Mouse (Mus musculus) C2C12 (cell line): ENCODE measurements around the gene Aaas. TPM values are rescaled to one million over a fixed set of nuclear protein-coding genes. Genes with fewer than 3 reads are reported as not detected.
A peak's percentile ranks its signal among the peaks of the same experiment; 100 is the strongest.

ENCODE experiments used
- H3K27me3 ChIP-seq: one replicate; pipeline ENCODE4 v1.6.1; 2011; ENCODE audit not compliant: control insufficient read depth, insufficient read depth, insufficient read length
- H3K36me3 ChIP-seq: one replicate; pipeline ENCODE4 v1.6.1; 2011; ENCODE audit not compliant: control insufficient read depth, insufficient read depth
- H3K4me3 ChIP-seq: one replicate; pipeline ENCODE4 v1.5.1; 2011; ENCODE audit warnings: mild to moderate bottlenecking, control low read depth; ENCODE audit not compliant: poor library complexity, insufficient read depth, severe bottlenecking
- H3K79me2 ChIP-seq: one replicate; pipeline ENCODE4 v1.6.1; 2011; ENCODE audit not compliant: control insufficient read depth, insufficient read depth
- H3K79me3 ChIP-seq: one replicate; pipeline ENCODE4 v1.6.1; 2011; ENCODE audit warnings: low read depth, control low read depth
- H3ac ChIP-seq: one replicate; pipeline ENCODE3; 2011; ENCODE audit warnings: low read depth; ENCODE audit not compliant: control insufficient read depth, insufficient read length
- CEBPB ChIP-seq: IDR thresholded peaks from one replicate; pipeline ENCODE4 v1.6.1; 2011; ENCODE audit warnings: low read depth, mild to moderate bottlenecking, control low read depth, moderate library complexity
- CTCF ChIP-seq: IDR thresholded peaks from one replicate; pipeline ENCODE4 v1.5.1; 2011; ENCODE audit not compliant: control insufficient read depth, insufficient read depth, insufficient read length
- FOSL1 ChIP-seq: IDR thresholded peaks from one replicate; pipeline ENCODE4 v1.8.0; 2011; ENCODE audit warnings: mild to moderate bottlenecking, low read length; ENCODE audit not compliant: poor library complexity, insufficient read depth, severe bottlenecking
- MAX ChIP-seq: IDR thresholded peaks from one replicate; pipeline ENCODE4 v1.6.1; 2011; ENCODE audit warnings: mild to moderate bottlenecking, control low read depth
- MYOD1 ChIP-seq: IDR thresholded peaks from one replicate; pipeline ENCODE4 v1.6.1; 2011; ENCODE audit warnings: low read depth; ENCODE audit not compliant: control insufficient read depth, insufficient read length
- MYOG ChIP-seq: IDR thresholded peaks from one replicate; pipeline ENCODE4 v1.6.1; 2011; ENCODE audit not compliant: control insufficient read depth, insufficient read length; ENCODE audit errors: extremely low read depth
- USF1 ChIP-seq: IDR thresholded peaks from one replicate; pipeline ENCODE4 v1.6.1; 2011; ENCODE audit warnings: low read depth, mild to moderate bottlenecking, control low read depth, moderate library complexity
- polyA plus RNA-seq: library from polyadenylated mRNA; unstranded; fragments of >200 nt; fragmentation: generic; extraction: Trizol; gene quantifications from one replicate; pipeline ENCODE4 v1.2.1, GENCODE M21; 2012; ENCODE audit warnings: missing spikeins

The Aaas gene
- polyA plus RNA-seq, 1 experiment: 217 TPM

DNA sequence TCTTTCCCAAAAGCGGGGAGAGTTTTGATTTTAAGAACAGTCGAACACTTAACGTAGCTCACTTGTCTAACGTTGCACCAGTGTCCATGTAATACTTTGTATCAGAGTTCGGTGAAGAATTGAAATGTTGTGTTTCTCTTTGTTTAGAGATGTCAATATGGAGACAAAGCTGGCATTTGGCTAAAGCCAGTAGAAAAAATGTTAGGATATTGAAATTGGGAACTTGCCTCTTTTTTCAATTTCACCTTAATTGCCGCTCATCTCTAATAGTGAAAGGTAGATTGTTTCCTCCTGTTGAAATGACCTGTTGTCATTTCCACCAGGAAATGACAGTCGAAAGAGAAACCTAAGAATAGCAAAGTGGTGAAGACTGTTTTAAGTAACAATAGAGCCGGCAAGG lies 23.7 kb downstream of the Aaas start:
- Histone ChIP-seq H3ac (peak overlapping the region; percentile 79), H3K79me3 (peaks cover 12% of the 10 kb centered on the region), H3K4me3 (peak overlapping the region; percentile 90), H3K79me2 (peaks cover 29% of the 10 kb centered on the region), H3K36me3 (peaks cover 54% of the 10 kb centered on the region), H3K27me3 (no peaks in the 10 kb centered on the region)
- TF ChIP-seq FOSL1: no peak
- TF ChIP-seq CEBPB: no peak
- TF ChIP-seq CTCF: no peak
- TF ChIP-seq MAX: no peak
- TF ChIP-seq MYOD1: no peak

DNA sequence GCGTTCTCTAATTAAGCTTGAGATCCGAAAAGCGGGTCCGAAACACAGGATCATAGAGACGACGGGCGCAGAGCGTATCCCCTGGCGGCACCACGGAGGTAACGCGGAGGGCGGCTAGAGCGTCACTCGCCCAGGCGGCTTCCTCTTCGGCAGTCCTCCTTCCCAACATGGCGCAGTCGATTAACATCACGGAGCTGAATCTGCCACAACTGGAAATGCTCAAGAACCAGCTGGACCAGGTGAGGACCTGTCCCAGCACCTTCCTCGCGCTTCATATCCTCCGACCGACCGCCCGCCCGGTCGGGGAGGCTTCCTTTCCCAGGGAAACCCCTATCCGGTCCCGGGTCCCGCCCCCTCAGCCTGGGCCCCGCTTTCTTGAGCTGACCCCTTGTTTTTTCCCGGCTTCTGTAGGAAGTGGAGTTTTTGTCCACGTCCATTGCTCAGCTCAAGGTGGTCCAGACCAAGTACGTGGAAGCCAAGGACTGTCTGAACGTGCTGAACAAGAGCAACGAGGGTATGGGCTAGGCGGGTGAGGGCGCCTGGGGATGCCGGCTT lies 24.5 kb downstream of the Aaas start, which contains the start of gene Pfdn5:
Gene Pfdn5, plus strand, starts transcription at position 95 of the 555 bp plus-strand sequence.
- peak within 1 kb of the TSS; percentile 90 for H3K4me3 ChIP-seq
- H3K36me3 ChIP-seq: peaks cover 62% of the 10 kb centered on the region
- TF ChIP-seq MAX (peak; percentile 55), MYOG (no peak)
- H3K79me2 ChIP-seq: peaks cover 26% of the 10 kb centered on the region
- H3ac ChIP-seq: peak within 1 kb of the TSS; percentile 79
- peaks cover 11% of the 10 kb centered on the region for H3K79me3 ChIP-seq
- H3K27me3 ChIP-seq: no peaks in the 10 kb centered on the region

DNA sequence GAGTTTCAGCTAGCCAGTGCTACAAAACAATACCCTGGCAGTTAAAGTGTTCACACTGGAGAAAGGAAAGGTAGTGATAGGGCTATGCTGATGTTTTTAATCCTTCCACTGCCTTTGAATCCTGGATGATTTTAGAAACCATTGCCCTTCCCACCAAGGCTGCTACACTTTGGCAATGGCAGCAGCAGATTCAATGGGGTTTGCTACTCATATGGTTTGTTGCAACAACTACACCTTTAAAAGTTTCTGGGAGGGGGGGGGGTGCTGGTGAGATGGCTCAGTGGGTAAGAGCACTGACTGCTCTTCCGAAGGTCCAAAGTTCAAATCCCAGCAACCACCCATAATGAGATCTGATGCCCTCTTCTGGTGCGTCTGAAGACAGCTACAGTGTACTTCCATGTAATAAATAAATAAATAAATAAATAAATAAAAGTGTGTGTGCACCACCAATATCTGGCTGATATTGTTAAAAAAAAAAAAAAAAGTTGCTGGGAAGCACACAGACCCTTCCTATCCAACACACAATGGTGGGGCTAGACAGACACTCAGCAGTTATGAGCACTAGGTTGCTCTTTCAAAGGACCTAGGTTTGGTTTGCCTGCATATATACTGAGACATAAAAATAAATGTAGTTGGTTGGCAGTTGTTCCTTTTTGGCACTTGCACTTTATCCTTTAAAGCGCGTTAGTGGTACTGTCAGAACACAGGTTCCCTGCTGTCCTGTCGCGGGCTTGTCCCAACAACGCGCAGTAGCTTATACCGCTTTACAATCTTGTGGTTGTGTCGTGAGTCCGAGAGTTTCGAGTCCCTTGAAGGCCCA lies 25.7 kb downstream of the Aaas start:
- H3K79me3 ChIP-seq: peaks cover 11% of the 10 kb centered on the region
- H3K36me3 ChIP-seq: peaks cover 66% of the 10 kb centered on the region
- peak overlapping the region; percentile 7 for H3K4me3 ChIP-seq
- peaks cover 26% of the 10 kb centered on the region for H3K79me2 ChIP-seq
- no peak for TF ChIP-seq MYOG
- TF ChIP-seq USF1: no peak
- TF ChIP-seq MAX: no peak
- TF ChIP-seq CTCF: no peak
- no peak for TF ChIP-seq CEBPB
- no peak overlapping the region for H3ac ChIP-seq
- H3K27me3 ChIP-seq: no peaks in the 10 kb centered on the region

DNA sequence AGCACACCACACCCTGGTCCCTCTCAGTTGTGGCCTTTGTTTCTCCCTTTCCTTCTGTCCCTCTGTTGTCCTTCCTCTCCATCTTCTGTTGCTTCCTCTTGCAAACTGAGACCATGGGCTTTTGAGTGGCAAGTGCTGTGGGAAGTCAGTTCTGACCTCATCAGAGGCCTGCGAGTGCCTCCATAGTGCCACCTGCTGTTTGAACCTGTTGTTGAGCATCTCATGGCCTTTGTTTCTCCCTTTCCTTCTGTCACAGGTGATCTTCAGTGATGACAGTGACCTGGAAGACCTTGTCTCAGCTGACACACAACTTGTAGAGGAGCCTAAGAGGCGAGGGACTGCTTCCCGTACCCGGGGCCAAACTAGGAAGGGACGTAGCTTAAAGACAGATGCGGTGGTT lies 34.3 kb downstream of the Aaas start:
- H3K36me3 ChIP-seq: peaks cover 99% of the 10 kb centered on the region

DNA sequence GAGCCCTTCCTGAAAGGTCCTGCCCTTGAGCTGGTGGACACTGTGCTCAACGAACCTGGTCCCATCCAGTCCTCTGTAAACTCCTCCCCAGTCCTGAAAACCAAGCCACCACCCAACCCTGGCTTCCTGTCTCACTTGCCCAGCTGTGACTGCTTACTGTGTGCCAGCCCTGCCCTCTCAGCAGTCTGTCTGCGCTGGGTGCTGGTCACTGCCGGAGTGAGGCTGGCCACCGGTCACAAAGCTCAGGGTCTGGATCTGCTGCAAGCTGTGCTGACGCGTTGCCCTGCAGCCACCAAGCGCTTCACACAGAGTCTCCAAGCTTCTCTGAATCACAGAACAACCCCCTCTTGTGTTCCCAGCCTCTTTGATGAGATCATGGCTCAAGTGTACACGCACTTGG lies 35.3 kb downstream of the Aaas start:
- Histone ChIP-seq H3K27me3 (no peaks in the 10 kb centered on the region), H3K36me3 (peaks cover 99% of the 10 kb centered on the region), H3K79me3 (no peaks in the 10 kb centered on the region), H3ac (no peak overlapping the region), H3K4me3 (no peak overlapping the region), H3K79me2 (no peaks in the 10 kb centered on the region)
- TF ChIP-seq MYOD1 (no peak), MAX (no peak), CTCF (no peak), MYOG (no peak), FOSL1 (no peak), CEBPB (no peak)

More for the DNA sequence above, 34.3 kb downstream of the Aaas start:
- TF ChIP-seq MYOG (no peak), FOSL1 (no peak), CEBPB (no peak), MAX (peak; percentile 34), USF1 (no peak), MYOD1 (no peak), CTCF (peak; percentile 52)
- Histone ChIP-seq H3K27me3 (no peaks in the 10 kb centered on the region), H3K79me2 (no peaks in the 10 kb centered on the region), H3ac (no peak overlapping the region), H3K79me3 (no peaks in the 10 kb centered on the region), H3K4me3 (no peak overlapping the region)

DNA sequence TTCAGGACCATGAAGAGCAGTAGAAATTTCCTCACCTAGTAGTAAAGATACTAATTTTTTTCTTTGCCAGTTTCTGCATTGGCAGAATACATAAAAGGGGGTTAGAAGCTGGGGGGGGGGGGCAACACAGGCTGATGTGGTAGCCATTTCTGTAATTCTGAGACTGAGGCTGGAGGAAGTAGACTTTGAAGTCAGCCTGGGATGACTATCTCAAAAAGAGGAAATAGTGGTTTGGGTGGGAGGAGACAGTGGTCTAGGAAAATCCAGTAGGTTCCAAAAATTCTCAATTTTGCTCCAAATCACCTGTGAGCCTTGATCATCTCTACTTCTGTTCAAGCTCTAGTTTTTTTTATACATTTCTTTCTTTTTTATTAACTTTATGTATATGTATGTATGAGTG lies 39.1 kb downstream of the Aaas start:
- Histone ChIP-seq H3K79me3 (no peaks in the 10 kb centered on the region), H3K27me3 (no peaks in the 10 kb centered on the region), H3K36me3 (peaks cover 99% of the 10 kb centered on the region), H3K79me2 (no peaks in the 10 kb centered on the region), H3K4me3 (no peak overlapping the region), H3ac (no peak overlapping the region)
- TF ChIP-seq MYOG (no peak), CEBPB (no peak), MAX (no peak), FOSL1 (no peak), USF1 (no peak), MYOD1 (no peak), CTCF (no peak)
